Mouse (Mus musculus) B cell, adult 2 months (primary cell): ENCODE measurements around the gene Gm21312.
"Not testable (repeated sequence)": the region's sequence is repeated elsewhere in the genome, so short reads cannot be mapped to it uniquely, and the experiment has no call there.

Source experiments
- DNase-seq, 2 experiments: peaks; one replicate each; pipeline ENCODE4 v3.0.0; 2022

Gm21312 gene

DNA sequence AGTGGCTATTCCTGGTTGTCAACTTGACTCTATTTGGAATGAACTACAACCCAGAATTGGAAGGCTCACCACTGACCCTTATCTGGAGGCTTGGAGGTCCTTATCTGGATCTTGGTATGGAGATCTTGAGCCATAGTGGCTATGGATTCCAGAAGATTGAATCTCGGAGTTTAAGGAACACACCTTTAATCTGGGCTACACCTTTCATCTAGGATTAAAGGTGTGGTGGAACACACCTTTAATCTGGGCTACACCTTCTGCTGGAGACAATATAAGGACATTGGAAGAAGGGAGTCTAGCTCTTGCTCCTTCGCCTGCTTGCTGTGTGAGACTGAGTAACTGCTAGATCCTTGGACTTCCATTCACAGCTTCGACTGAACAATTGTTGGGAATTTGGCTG, at the start of gene Gm21312:
Gm21312 (plus strand) TSS at position 301 of the 400 bp plus-strand sequence.
- not testable (repeated sequence) for DNase-seq

DNA sequence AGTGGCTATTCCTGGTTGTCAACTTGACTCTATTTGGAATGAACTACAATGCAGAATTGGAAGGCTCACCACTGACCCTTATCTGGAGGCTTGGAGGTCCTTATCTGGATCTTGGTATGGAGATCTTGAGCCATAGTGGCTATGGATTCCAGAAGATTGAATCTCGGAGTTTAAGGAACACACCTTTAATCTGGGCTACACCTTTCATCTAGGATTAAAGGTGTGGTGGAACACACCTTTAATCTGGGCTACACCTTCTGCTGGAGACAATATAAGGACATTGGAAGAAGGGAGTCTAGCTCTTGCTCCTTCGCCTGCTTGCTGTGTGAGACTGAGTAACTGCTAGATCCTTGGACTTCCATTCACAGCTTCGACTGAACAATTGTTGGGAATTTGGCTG, 34.1 kb upstream of the Gm21312 start, which contains the start of gene Gm21293:
Gm21293 (plus strand) TSS at position 301 of the 400 bp plus-strand sequence.
- DNase-seq = not testable (repeated sequence)

DNA sequence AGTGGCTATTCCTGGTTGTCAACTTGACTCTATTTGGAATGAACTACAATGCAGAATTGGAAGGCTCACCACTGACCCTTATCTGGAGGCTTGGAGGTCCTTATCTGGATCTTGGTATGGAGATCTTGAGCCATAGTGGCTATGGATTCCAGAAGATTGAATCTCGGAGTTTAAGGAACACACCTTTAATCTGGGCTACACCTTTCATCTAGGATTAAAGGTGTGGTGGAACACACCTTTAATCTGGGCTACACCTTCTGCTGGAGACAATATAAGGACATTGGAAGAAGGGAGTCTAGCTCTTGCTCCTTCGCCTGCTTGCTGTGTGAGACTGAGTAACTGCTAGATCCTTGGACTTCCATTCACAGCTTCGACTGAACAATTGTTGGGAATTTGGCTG, 25.6 kb upstream of the Gm21312 start, which contains the start of gene Gm6763:
Gm6763 (plus strand) TSS at position 301 of the 400 bp plus-strand sequence.
- not testable (repeated sequence) for DNase-seq

DNA sequence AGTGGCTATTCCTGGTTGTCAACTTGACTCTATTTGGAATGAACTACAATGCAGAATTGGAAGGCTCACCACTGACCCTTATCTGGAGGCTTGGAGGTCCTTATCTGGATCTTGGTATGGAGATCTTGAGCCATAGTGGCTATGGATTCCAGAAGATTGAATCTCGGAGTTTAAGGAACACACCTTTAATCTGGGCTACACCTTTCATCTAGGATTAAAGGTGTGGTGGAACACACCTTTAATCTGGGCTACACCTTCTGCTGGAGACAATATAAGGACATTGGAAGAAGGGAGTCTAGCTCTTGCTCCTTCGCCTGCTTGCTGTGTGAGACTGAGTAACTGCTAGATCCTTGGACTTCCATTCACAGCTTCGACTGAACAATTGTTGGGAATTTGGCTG, 17.1 kb upstream of the Gm21312 start, which contains the start of gene Gm8764:
Gm8764 (plus strand) TSS at position 301 of the 400 bp plus-strand sequence.
- DNase-seq = not testable (repeated sequence)

DNA sequence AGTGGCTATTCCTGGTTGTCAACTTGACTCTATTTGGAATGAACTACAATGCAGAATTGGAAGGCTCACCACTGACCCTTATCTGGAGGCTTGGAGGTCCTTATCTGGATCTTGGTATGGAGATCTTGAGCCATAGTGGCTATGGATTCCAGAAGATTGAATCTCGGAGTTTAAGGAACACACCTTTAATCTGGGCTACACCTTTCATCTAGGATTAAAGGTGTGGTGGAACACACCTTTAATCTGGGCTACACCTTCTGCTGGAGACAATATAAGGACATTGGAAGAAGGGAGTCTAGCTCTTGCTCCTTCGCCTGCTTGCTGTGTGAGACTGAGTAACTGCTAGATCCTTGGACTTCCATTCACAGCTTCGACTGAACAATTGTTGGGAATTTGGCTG, 8.6 kb upstream of the Gm21312 start, which contains the start of gene Gm21304:
Gm21304 (plus strand) TSS at position 301 of the 400 bp plus-strand sequence.
- DNase-seq = not testable (repeated sequence)

DNA sequence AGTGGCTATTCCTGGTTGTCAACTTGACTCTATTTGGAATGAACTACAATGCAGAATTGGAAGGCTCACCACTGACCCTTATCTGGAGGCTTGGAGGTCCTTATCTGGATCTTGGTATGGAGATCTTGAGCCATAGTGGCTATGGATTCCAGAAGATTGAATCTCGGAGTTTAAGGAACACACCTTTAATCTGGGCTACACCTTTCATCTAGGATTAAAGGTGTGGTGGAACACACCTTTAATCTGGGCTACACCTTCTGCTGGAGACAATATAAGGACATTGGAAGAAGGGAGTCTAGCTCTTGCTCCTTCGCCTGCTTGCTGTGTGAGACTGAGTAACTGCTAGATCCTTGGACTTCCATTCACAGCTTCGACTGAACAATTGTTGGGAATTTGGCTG, 8.4 kb downstream of the Gm21312 start, which contains the start of gene Gm20765:
Gm20765 (plus strand) TSS at position 301 of the 400 bp plus-strand sequence.
- DNase-seq = not testable (repeated sequence)

DNA sequence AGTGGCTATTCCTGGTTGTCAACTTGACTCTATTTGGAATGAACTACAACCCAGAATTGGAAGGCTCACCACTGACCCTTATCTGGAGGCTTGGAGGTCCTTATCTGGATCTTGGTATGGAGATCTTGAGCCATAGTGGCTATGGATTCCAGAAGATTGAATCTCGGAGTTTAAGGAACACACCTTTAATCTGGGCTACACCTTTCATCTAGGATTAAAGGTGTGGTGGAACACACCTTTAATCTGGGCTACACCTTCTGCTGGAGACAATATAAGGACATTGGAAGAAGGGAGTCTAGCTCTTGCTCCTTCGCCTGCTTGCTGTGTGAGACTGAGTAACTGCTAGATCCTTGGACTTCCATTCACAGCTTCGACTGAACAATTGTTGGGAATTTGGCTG, 16.9 kb downstream of the Gm21312 start, which contains the start of gene Gm4340:
Gm4340 (plus strand) TSS at position 301 of the 400 bp plus-strand sequence.
- DNase-seq = not testable (repeated sequence)

DNA sequence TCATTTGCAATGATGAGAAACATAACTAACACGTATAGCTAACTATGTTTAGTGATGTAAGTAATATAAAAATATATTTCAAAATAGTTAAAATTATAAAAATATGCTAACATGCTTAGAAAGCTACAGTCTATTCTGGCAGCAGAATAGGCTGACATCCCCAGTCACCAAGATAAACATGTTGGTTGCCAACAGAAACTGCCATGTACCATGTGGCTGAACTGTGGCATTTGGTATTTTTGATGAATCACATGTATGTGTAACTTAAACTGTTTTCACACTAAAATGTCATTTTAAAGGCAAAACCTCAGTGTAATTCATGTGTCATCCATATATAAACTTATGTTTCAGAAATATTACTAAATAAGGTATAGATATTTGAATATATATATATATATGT, 32.8 kb downstream of the Gm21312 start:
- DNase-seq = no peak

DNA sequence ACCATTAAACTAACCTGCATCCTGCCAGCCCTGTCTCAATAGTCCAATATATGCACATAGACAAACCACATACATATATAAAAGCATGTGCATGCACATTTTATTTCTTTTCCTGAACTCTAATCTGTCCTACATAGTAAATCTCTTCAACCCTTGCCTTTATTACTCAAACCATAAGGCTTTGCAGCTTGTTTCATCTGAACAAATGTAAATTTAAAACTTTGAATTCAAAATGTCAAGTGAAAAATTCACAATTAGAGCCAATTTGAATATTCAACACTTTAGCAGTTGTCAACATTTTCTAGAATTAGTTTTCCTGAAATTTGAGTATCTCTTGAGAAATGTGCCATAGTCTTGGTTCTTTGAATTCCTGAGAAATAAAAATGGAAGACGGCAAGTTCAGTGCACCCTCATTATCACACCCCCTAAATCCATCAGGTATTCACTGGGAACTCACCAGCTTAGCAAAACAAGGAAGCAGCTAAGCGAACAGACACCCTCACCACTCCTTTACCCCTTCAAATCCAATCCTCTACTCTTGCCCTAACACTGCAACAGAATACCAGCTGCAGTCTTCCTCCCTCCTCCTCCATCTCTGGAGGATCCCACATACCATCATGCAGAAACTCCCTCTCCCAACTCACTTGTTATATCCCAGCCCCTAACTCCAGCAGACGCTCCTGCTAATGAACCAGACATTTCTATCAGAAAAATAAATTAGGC, 33.6 kb downstream of the Gm21312 start:
- DNase-seq = no peak

DNA sequence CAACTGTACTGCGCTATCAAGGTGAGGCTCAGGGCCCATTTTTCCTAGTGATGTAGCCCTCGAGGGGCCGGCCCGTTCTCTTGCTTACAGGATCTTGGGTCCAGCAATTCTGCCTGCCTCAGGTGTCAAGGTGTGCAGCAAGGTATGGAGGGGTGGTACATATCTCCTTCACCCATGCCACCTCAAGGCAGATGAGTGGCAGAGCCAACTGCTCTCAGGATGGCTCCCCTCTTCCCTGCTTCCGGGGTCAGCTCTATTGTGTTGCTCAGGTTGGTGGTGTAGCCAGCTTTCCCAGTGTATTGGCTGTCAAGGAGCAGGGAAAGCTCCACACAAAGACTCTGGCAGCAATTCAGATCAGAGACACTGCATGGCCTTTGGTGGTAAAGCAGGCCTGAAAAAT, 37.7 kb downstream of the Gm21312 start:
- DNase-seq = no peak

DNA sequence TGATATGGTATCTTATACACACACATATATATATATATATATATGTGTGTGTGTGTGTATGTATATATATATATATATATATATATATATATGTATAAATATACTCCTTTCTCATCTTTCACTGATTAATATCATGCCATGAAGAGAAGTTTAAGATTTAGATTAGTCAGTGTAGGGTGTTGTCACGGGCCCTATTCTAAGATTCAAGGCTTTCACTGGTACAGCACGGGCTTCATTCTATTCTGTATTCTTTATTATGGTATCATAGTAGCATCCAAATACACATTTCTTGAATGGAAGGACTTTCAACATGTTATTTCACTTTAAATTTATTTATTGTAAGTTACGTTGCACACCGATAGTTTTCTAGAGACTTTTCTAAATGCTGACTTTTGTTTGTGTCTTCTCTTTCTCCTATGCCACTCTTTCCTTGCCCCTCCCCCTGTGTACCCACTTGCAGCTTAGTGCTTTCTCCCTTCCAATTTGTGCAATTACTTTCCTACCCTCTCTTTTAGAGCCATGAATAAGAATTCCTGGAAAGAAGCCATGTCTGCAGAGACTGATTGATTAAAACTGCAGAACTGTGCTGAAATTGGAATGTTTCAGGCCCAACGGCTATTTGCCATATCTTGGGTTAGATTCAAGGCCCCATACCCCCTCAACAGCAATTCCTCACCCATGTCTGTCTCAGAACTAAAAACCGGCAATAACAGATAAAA, 43.6 kb downstream of the Gm21312 start:
- no peak for DNase-seq
